Mouse (Mus musculus) erythroid progenitor cell, adult 5-6 weeks (primary cell): ENCODE data around the gene Slc9b1. TPM values are rescaled to one million over a fixed set of nuclear protein-coding genes. Genes with fewer than 3 reads are reported as not detected.

Experiments
- ATAC-seq: replicated peaks from 2 replicates; pipeline ENCODE4 v1.8.0; 2016; ENCODE audit warnings: moderate number of reproducible peaks, mild to moderate bottlenecking, moderate TSS enrichment, inconsistent platforms; ENCODE audit not compliant: poor library complexity, low FRiP score, severe bottlenecking
- total RNA-seq, 2 experiments: library from RNA; stranded (forward) in 1 of 2; stranded (reverse) in 1 of 2; fragments of 150-400 nt in 1 of 2; fragments of 186-747, 209-891 nt in 1 of 2; gene quantifications; 2 replicates each; pipeline versions ENCODE4 v1.2.3 to v1.2.4; 2015 to 2017; ENCODE audit warnings: low replicate concordance in 2 of 2

The Slc9b1 gene
- total RNA-seq, 2 experiments from 2014 or later, result not detected

DNA sequence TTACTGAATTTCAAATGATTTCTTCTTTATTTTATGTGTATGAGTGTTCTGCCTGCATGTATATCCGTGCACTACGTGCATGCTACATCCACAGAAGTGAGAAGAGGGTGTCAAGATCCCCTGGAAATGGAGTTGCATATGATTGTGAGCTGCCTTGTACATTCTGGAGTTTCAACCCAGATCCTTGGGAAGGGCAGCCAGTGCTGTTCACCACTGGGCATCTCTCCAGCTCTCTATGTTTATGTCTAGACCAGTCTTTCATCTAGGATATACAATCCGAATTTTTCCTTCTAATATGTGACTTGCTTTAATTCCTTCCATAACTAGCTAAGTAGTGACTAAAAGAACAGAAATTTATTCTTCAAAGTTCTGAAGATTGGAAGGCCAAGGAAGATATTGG is 28.0 kb downstream of the Slc9b1 start:
- no peak for ATAC-seq

DNA sequence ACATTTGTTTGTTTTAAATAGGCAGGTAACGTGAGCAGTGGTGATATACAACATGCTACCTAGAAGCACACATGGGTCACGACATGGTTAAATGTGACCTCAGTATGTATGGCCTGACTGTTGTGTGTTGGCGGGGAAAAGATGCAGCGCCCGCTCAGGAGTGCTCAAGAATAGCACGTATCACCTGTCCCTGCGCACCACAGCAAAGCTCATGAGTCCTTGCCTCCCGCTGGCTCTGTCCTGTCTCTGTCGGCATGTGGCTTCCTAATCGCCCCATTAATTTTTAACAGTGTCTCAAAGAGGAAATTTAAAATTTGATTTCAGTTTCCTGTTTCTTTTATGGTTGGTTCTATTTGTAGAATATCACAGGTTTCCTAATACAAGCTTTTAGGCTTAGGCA is 29.6 kb downstream of the Slc9b1 start:
- ATAC-seq, result no peak

DNA sequence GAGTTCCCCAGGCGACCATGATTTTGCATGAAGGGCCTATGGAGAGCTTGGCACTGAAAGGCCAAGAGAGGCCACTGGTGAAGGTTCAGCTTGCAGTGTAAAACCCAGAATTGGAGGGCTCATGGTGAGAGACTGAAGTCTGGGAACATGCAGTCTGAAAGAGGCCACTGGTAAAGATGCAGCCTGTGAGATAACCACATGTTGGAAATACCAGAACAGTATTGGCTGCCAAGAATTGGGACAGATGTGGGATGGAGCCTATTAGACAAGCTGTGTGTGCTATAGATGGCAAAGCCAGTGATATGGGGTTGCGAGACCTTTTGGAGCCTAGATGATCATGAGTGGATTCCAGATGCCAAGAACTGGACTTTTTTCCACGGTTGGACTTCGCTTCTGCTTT is 32.0 kb downstream of the Slc9b1 start:
- peak; percentile 57; the same call in 1 of the 2 replicates for ATAC-seq

DNA sequence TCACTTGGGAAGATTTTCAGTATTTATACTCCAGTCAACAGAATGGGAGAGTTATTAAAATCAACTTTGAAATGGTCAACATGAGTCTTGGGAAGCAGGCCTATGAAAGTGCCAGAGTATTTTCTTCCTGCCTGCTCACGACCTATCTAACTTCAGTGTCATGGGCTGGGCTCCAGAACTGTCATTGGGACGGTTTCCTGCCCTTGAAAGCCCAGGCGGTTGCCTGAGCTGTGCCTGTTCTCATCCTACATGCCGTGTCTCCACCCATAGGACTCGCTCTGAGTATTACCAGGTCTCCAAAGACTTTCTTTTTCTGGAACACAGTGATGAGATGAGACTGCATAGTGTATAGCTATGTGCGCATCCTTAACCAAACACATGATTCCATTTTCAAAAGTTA is 45.4 kb downstream of the Slc9b1 start:
- ATAC-seq, result no peak

DNA sequence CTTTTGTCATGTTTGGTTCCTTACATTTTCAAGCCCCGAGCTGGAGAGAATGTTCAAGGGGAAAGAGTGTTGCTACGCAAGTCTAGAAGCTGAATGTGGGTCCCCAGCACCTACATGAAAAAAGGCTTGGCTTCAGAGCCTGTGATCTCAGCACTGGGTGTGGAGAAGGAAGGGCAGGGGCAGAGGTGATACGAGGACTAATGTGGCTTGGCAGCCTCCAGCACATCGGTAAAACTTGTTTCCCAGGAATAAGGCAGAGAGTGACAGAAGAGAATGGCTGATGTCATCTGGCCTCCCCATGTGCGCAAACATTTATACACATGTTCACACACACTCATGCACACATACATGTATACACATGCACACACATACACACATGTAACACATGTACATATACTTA is 47.3 kb downstream of the Slc9b1 start:
- ATAC-seq, result no peak

DNA sequence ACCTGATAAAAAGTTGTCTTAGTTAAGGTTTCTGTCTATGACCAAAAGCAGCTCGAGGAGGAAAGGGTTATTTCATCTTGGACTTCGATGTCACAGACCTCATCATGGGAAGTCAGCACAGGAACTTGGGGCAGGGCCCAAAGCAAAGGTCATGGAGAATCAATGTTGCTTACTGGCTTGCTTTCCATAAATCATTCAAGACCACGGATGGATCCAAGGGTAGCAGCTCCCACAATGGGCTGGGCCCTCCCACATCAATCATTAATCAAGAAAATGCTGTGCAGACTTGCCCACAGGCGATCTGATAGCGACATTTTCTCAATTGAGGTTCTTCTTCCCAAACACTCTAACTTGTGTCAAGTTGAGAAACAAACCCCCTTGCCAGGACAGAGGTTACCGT is 48.3 kb downstream of the Slc9b1 start:
- ATAC-seq, result no peak

DNA sequence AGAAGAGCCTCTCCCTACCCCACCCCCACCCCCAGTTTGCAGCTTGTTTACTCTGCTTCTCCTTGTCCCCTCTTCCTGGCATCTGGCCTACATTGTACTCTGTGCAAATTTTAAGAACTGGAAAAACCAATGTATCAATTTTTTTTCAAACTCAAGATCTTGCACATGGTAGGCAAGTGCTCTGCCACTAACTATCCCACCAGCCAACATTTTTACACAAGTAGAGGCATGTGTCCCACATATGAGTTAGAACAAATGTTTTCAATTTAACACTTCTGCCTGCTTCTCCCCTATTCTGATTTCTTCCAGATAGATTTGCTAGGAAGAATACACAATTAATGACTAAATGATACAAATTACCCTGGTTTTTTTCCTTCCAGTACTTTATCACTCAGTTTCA is 49.3 kb downstream of the Slc9b1 start:
- no peak for ATAC-seq

DNA sequence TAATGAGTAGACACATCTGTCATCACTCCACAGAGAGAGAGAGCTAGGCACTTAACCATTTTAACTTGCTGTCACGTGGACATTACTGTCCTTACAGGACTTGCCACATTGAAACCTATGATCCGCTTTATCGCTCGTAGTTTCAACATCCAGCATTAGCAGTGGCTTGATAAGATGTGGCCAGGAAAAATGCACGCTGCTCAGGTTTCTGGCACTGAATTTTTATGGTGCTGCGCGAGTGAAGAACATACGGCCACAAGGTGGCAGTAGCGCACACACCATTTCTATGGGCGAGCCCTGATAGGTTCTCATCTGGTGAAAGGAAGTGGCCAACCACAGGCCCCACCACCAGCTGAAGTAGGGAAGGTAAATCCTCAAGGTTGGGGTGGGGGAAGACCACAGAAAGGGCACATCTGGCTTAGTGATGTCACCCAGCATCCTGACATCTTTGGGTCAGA is 54.4 kb downstream of the Slc9b1 start:
- ATAC-seq, result peak; percentile 87

DNA sequence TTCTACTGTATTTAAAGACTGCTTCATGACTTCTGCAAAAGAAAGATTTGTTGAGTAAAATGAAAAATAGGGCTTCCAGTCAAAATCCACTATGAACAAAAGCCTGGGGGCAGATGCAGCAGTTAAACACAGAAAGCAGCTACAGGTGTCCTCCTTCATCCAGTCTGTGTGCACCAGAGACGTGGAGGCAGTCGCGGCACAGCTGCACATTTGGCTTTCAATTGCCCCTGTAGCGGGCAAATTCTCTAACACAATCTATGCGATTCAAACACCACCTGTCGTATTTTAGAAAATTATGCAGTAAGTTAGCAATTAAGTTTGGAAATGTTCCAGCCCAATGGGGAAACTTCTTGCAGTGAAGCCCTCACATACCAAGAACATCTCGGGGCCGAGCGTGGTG is 55.4 kb downstream of the Slc9b1 start:
- ATAC-seq, result no peak

DNA sequence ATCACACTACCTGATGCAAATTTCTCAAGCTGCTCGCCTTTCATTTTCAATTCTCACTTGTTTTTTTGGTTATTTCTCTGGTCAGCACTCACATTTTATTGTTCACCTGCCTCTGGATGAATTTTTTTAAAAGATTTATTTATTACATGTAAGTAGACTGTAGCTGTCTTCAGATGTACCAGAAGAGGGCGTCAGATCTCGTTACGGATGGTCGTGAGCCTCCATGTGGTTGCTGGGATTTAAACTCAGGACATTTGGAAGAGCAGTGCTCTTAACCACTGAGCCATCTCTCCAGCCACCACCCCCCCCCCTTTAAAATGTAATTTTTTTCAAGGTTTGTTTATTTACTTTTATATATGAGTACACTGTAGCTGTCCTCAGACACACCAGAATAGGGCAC is 56.0 kb downstream of the Slc9b1 start:
- no peak for ATAC-seq

DNA sequence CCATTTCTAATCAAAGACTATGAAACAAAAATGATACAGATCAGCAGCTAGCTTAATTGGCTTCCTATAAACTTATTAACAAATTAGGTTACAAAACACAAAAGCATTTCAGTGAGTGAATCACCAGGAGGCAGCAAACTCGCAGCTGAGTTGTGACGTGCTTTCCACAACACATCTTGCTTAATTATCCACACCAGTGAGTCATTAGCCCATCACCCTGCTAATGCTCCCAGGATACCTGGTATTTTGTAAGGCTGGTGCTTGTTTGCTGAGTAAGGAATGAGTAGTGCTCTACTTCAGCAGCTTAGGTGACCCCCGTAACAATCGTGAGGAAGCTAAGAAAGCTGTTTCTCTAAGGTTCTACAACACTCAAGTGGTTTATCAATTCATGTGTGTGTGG is 56.8 kb downstream of the Slc9b1 start:
- ATAC-seq, result no peak

DNA sequence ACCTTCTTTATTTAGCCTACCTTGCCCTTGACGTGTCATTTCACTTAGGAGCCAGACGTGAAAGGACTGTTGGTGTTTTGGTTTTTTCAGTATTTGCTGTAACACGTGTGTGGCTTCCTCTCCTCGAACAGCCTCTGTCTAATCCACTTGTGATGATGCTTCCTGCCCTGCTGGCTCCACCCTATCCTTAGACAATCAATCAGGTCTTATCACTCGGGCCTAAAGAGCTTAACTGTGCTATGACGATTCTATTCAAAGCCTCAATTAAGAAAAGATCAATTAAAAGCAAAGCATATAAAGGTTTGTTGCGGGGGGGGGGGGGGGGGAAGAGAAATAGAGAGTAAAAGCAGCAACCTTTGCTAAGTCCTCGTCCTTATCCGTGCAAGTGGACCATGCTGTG is 59.5 kb downstream of the Slc9b1 start:
- no peak for ATAC-seq

DNA sequence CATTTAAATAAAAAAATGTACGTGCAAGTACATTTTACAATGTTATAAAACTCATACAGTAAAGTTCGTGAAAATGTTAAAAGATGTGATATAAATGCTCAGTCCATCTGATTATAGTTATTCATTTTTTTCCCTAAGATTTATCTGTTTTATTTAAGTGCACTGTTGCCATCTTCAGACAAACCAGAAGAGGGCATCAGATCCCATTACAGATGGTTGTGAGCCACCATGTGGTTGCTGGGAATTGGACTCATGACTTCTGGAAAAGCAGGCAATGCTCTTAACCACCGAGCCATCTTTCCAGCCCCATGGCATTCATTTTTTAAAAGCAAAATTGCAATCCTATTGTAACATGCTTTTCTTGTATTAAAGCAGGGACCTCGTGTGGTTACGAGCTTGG is 61.4 kb downstream of the Slc9b1 start:
- no peak for ATAC-seq

DNA sequence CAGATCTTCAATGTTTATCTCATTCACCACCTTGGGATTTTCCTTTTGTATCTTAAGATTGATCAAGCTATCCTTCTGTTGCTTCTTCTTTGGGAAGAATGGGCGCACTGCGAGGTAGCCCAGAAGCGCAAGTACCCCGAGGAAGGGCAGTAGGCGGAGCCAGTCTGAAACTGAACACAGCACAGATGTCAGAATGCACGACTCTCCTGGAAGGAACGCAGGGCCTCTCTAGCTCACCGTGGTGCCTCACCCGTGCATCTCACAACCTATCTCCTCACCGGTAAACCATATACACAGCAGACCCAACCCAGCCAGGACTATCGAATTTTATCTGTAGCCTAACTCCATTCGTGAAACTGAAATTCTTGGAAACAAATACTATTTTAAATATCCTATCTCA is 63.2 kb downstream of the Slc9b1 start:
- ATAC-seq, result no peak

DNA sequence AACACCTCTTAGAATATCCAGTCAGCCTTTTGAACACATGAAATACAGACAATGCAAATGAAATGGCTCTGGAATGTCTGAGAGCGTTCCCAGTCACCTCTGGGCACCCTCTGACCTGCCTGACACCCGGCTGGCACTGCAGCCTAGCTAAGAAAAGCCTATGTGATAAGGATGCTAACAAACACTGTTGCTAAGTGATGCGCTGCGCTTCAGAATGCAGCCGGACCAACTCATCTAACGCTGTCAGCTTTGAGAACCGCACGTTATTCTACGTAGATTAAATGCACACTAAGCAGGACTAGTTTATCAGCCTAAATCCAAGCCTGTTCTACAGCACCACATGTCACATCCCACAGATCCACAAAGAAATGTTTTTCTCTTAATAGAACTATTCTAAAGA is 64.0 kb downstream of the Slc9b1 start:
- no peak for ATAC-seq

DNA sequence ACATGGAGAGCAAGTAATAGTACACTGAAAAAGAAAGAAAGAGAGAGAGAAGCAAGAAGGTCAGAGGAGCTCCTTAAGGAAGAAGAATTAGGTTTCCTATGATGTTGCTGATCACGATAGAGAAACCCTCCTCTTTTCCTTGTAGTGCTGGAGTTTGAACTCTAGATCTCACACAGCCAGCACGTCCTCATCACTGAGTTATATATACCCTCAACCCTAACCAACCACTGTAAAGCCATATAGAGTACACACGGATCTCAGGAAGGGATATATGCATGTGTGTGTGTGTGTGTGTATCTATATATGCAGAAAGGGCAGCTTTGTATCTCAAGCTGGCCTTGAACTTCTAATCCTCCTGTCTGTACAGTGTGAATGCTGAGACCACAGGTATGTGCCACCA is 69.4 kb downstream of the Slc9b1 start:
- ATAC-seq, result no peak

DNA sequence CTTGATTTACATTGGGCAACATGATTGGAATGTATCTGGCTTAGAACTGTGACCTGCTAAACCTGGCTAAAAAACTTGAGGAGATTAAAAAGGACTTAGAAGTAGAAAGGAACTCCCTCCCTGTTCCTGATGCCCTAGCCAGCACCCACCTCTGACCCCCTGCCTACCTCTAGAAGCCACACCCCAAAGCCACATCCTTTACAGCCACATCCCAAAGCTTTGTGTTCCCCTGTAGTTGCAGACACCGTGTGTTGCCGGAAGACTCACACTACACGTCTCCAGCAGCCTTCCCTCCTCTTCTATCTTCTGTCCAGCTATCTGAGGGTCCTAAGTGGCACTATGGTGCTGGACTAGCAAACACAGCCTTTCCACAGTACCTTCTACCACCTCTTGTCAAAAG is 70.0 kb downstream of the Slc9b1 start:
- ATAC-seq, result no peak

DNA sequence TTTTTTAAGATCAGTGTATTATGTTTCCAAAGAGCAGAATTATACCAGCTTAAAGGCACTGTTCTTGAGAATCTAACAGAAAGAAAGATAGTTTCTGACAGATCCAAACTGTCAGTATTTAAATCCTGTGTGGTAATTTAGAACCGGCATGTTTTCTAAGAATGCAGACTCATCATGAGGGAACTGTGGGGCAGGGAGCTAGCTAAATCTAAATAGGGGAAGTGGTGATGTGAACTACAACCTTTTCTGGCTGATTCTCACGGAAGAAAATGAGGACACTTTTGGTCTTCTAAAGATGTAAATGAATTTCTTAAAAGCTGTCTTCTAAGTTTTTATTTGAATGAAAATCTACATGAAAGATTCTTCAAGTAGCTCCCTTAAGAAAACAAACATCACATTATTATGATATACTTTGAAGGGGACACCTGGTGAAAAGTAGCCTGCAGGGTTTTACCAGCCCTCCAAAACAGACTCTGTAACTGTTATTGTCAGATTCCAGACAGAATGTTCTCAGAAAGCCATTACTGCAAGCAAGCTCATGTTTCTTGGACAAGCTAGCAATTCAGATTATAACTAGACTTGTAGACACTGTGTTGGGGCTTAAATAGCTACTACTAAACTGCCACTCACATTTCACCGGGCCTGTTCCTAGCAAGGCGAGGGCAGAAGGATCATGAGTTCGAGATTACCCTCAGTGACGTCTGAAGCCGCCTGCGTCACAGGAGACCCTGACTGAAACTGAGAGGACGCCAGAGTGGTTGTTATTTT is 72.9 kb downstream of the Slc9b1 start:
- no peak for ATAC-seq

DNA sequence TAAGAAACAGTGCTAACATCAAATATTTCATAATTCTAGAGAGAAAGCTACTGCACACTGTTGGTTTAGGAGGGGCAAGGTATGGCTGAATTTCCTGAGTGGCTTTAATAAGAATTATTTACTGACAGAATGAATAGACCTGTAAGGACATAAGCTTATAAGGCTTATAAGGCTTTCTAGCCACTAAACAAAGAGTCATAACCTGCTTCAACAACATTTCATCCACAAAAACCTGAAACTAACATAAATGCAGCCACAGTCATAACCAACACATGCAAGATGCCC is 73.4 kb downstream of the Slc9b1 start:
- no peak for ATAC-seq

DNA sequence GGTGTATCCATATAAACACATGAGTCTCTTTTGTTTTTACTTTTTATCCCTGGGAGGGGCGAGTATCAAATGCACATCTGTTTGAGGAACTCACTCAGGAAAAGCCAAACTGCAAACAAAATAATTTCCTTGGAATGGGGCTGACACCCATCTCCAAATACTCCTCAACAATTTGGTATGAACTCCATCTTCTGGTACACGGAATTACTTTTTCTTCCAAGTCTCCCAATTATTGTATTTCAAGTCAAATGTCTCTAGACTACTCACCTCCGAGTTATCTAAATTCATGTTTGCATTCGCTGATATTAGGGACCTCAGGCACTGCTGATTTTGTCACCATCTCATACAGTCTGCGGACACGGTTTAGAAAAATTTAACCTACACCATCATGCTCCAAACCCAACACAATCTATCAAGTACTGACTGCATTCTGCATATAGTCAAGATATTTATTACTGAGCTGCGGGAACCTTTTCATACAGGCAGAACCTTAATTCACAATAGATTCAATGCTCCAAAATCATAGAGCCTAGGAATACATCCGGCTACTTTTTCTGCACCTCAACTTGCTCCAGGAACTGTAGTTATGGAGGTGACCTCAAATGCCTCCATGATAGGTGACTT is 74.5 kb downstream of the Slc9b1 start:
- ATAC-seq, result peak; percentile 23; the same call in 1 of the 2 replicates

DNA sequence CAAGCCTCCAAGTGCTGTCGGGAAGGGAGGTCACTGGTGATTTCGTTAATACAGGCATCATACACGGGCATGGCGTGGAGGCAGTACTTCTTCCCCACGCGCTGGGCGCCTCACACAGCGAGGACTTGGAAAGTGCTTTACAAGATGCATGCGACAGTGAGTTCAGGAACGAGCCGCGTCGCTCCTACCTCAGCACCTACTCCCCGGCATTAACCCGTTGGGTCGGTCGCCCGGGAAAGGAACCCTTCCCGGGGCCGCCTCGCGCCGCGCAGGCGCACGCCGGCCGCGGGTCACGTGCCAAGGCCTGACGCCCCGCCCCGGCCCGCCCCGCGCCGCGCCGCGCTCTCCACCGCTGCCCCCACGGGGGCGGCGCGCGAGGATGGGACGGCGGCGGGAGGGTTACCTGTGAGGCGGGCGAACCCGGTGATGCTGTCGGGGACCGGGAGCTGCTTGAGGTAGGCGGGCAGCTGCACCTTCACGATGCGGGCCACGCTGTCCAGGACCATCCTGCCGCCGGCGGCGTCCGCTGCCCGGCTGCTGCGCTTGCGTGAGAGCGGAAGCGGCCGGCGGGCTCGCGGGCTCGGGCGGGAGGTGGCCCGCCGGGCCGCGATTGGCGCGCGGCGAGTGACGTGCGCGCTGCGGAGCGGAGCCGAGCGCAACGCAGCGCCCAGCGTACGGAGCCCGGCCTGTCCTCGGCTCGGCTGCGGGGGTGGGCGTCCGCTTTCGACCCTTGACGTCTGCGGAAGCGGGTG is 75.2 kb downstream of the Slc9b1 start:
- ATAC-seq, result peak; percentile 88
